Mouse (Mus musculus): ENCODE data around the gene Olfr316.

- TF ChIP-seq CTCF (conservative IDR thresholded peaks at IDR 0.05; ENCODE audit: insufficient read depth, insufficient read length, low read depth, low read length) (no peak), POLR2A (IDR thresholded peaks at IDR 0.05; ENCODE audit: low read depth, low read length) (no peak)
These were observed 13.7 kb upstream of the Olfr316 start, which contains the start of gene Olfr317 for GRCm38 (mm10) chr11:58738792-58739262.
